Mouse (Mus musculus) limb, embryonic 14.5 days (tissue): ENCODE measurements around the gene Sh2d1b2. TPM values are rescaled to one million over a fixed set of nuclear protein-coding genes. Genes with fewer than 3 reads are reported as not detected.
A peak's percentile ranks its signal among the peaks of the same experiment; 100 is the strongest.

Experiments used
- ATAC-seq: fragments of 200-750 bp; cut with Nextera tagmentation; 2 replicates; pipeline ENCODE4 v1.8.0; 2017; ENCODE audit warnings: low read depth, moderate number of reproducible peaks, moderate TSS enrichment; ENCODE audit not compliant: low FRiP score
- DNase-seq: peaks from one replicate; pipeline ENCODE4 v3.0.0-alpha.2; 2015; ENCODE audit warnings: low spot score
- H3K27ac ChIP-seq: fragments of 300-500 bp; sonication (generic); replicated peaks from 2 replicates; pipeline ENCODE4 v1.5.1; 2014; ENCODE audit warnings: low read depth, mild to moderate bottlenecking, low read length, moderate library complexity, mixed read lengths
- H3K27me3 ChIP-seq: fragments of 300-500 bp; sonication (generic); 2 replicates; pipeline ENCODE4 v1.6.1; 2014; ENCODE audit warnings: low read length, mixed read lengths; ENCODE audit not compliant: control insufficient read depth, insufficient read depth
- H3K36me3 ChIP-seq: fragments of 300-500 bp; sonication (generic); 2 replicates; pipeline ENCODE4 v1.6.1; 2014; ENCODE audit warnings: mild to moderate bottlenecking, low read length, moderate library complexity, mixed read lengths; ENCODE audit not compliant: control insufficient read depth, insufficient read depth
- H3K4me1 ChIP-seq: fragments of 300-500 bp; sonication (generic); 2 replicates; pipeline ENCODE4 v1.6.1; 2014; ENCODE audit warnings: antibody characterized with exemption, low read length, mixed read lengths; ENCODE audit not compliant: control insufficient read depth, insufficient read depth
- H3K4me2 ChIP-seq: fragments of 300-500 bp; sonication (generic); replicated peaks from 2 replicates; pipeline ENCODE4 v1.6.1; 2014; ENCODE audit warnings: low read depth, mild to moderate bottlenecking, low read length, moderate library complexity; ENCODE audit not compliant: severe bottlenecking
- H3K4me3 ChIP-seq: fragments of 300-500 bp; sonication (generic); replicated peaks from 2 replicates; pipeline ENCODE4 v1.5.1; 2014; ENCODE audit warnings: low read length
- H3K9ac ChIP-seq: fragments of 300-500 bp; sonication (generic); 2 replicates; pipeline ENCODE4 v1.6.1; 2014; ENCODE audit warnings: mild to moderate bottlenecking, low read depth, low read length, moderate library complexity; ENCODE audit not compliant: severe bottlenecking
- H3K9me3 ChIP-seq: fragments of 300-500 bp; sonication (generic); 2 replicates; pipeline ENCODE4 v1.6.1; 2016; ENCODE audit warnings: low read length; ENCODE audit not compliant: control insufficient read depth
- POLR2A ChIP-seq: fragments of 200-500 bp; IDR thresholded peaks from 2 replicates; pipeline ENCODE4 v1.8.0; 2012; ENCODE audit warnings: inconsistent platforms, mild to moderate bottlenecking, moderate library complexity, borderline replicate concordance; ENCODE audit not compliant: insufficient read depth, insufficient read length; ENCODE audit errors: extremely low read depth
- WGBS: fragments of 180-500 bp; shearing (Covaris S2); extraction: QIAGEN DNeasy Blood & Tissue Kit; methylation state at CpG from one replicate; pipeline ENCODE4 v1.1.7; 2014; 5-methylcytosine and 5-hydroxymethylcytosine counted together
- polyA plus RNA-seq, 2 experiments: library from polyadenylated mRNA; depleted of rRNA in 1 of 2; stranded (reverse) in 1 of 2; unstranded in 1 of 2; fragments of >200 nt; fragmentation: Nextera tagmentation in 1 of 2; extraction: Ambion mirVana in 1 of 2; gene quantifications; 2 replicates each; pipeline versions ENCODE4 v1.2.1 to v1.2.3; 2012 to 2014

Sh2d1b2 gene
- polyA plus RNA-seq, 2 experiments: not detected

DNA sequence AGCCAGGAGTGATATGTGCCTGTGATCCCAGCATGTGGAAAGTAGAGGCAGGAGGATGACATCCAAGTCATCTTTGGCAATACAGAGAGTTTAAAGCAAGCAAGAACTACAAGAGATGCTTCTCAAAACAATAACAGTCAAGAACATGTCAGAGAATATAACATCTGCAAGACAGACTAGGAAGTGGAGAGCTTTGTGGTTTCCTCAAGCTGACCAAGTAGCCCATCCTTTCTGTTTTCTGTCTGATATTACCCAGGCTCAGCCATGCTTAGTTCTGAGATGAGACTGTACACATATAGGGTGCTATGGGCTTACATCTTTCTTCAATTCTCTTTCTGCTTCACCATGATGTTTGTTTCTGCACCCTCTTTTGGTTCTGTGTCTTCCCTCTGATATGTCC is 40.7 kb downstream of the Sh2d1b2 start:
- Histone ChIP-seq H3K4me2 (no peak overlapping the region), H3K4me3 (no peak overlapping the region), H3K9ac (no peak overlapping the region), H3K4me1 (no peaks in the 10 kb centered on the region), H3K9me3 (peaks cover 6% of the 10 kb centered on the region; the same call in 1 of the 2 replicates), H3K27me3 (no peaks in the 10 kb centered on the region), H3K27ac (no peak overlapping the region), H3K36me3 (no peaks in the 10 kb centered on the region)
- no peak for DNase-seq
- no peak for TF ChIP-seq POLR2A
- no peak for ATAC-seq

DNA sequence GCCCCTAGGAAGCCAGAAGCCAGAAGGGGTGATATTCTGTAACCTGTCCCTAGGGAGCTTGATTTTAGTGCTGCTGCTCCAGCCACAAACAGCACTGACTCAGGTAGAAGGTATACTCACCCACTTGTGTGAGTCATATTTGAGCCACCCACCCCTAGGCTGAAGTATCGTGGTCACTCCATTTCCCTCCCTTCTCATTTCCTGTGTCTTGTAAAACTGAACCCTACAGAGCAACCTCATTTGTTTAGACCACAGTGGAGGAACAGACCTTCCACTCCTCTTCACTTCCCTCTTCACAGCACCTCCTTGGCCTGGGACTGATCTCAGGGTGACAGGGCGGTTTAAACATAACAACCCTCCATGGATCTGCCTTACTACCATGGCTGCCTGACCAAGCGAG is 44.5 kb downstream of the Sh2d1b2 start, which contains the start of gene Sh2d1b1:
Gene Sh2d1b1, plus strand, starts transcription at position 305 of the 400 bp plus-strand sequence.
- 61% methylated on average over 2 of the region's 3 CpGs for WGBS
- H3K4me2 ChIP-seq: no peak within 1 kb of the TSS
- no peaks in the 10 kb centered on the region for H3K27me3 ChIP-seq
- no peak for TF ChIP-seq POLR2A
- ATAC-seq (no peak), DNase-seq (no peak)
- no peak within 1 kb of the TSS for H3K9ac ChIP-seq
- no peak within 1 kb of the TSS for H3K27ac ChIP-seq
- H3K9me3 ChIP-seq: peaks cover 3% of the 10 kb centered on the region; the same call in 1 of the 2 replicates
- no peaks in the 10 kb centered on the region for H3K36me3 ChIP-seq
- no peak within 1 kb of the TSS for H3K4me3 ChIP-seq
- no peaks in the 10 kb centered on the region for H3K4me1 ChIP-seq

DNA sequence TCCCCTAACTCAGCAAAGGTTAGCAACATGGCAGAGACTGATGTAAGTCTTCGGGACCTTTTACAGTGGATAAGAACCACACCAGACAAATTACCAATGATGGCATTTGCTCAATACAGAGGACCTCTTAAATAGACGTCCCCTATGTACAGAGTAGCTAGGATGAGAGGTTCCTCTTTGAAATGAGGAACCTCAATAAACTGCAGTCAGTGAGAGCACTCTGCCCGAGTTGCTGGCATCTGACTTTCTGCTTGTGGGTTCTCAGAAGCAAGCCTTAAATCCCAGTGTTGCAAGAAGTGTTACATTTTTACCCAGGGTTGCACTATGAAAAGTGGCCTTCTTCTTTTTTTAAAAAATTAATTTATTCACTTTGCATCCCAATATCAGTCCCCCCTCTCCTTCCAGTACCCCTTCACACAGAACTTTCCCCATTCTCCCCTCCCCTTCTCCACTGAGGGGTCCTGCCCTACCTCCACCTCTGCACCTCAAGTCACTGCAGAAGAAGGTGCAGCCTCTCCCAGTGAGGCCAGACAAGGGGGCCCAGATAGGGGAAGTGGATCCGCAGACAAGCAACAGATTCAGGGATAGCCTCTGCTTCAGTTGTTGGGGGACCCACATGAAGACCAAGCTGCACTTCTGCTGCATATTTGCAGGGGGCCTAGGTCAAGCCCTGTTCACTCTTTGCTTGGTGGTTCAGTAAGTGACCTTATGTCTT is 50.0 kb downstream of the Sh2d1b2 start:
- no peaks in the 10 kb centered on the region for H3K36me3 ChIP-seq
- WGBS: 75% methylated on average over 4 of the region's 4 CpGs
- DNase-seq: no peak

DNA sequence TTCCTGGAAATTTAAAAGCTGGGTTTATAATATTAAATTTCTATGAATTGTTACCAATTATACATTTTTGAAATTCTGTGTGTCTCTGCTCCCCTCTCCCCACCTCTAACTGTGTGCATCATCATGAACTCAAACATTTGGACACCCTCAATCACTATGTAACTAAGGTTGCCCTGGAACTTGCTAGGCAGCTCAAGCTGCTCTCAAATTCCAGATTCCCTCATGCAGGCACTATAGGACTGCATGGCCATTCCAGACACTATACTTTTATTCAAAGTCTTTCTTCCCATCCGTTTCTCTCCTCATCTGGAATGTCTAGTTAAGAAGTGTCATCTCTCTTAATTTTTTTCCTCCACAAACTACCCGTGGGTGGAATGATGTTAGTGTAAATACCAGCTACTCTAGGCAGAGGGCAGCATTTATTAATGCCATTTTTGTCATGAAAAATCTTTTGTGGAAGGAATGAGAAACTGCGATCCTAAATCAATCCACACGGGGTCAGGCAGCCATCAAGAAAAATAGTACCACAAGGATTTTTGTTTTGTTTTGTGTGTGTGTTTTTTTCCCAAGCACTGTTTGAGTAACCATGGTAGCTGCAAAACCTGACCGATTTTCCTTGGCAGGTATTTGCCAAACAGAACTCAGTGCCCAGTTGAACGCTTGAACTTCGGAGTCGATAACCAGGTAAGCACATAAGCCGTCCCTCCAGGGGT is 59.8 kb downstream of the Sh2d1b2 start:
- Histone ChIP-seq H3K4me1 (no peaks in the 10 kb centered on the region), H3K27ac (no peak overlapping the region), H3K9me3 (0 out of 2 replicates have a peak, but pooled peaks cover 4% of the 10 kb centered on the region), H3K4me3 (no peak overlapping the region), H3K27me3 (no peaks in the 10 kb centered on the region), H3K4me2 (no peak overlapping the region; the same call in 1 of the 2 replicates), H3K36me3 (no peaks in the 10 kb centered on the region), H3K9ac (no peak overlapping the region)
- no peak for TF ChIP-seq POLR2A
- ATAC-seq (peak; percentile 44; the same call in 1 of the 2 replicates), DNase-seq (peak; percentile 84)
- WGBS: 34% methylated on average over 9 of the region's 9 CpGs

More for the DNA sequence above, 50.0 kb downstream of the Sh2d1b2 start:
- no peak for TF ChIP-seq POLR2A
- no peaks in the 10 kb centered on the region for H3K9me3 ChIP-seq
- H3K27me3 ChIP-seq: no peaks in the 10 kb centered on the region
- H3K9ac ChIP-seq: no peak overlapping the region
- no peaks in the 10 kb centered on the region for H3K4me1 ChIP-seq
- H3K27ac ChIP-seq: no peak overlapping the region
- no peak overlapping the region for H3K4me2 ChIP-seq
- no peak overlapping the region for H3K4me3 ChIP-seq
- no peak for ATAC-seq

DNA sequence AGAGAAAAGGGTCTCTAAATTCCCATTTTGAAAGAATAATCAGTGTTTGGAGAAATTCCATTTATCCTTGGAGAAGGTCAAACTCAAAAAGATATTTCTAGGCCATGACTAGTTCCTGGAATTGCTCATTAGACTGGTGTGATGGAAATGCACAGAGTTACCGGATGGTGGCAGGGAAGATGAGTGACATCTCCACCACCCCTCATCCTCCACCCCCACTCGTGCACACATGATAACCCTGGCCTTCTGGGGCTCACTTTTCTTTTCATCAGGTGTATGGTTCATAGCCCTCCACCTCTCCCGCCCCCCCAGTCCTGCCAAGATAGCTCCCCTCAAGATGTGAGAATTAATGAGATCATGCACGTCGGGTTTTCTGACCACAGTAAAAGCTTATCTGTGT is 60.7 kb downstream of the Sh2d1b2 start:
- H3K4me2 ChIP-seq: no peak overlapping the region
- no peak overlapping the region for H3K9ac ChIP-seq
- H3K27me3 ChIP-seq: no peaks in the 10 kb centered on the region
- no peak overlapping the region for H3K27ac ChIP-seq
- H3K36me3 ChIP-seq: no peaks in the 10 kb centered on the region
- 80% methylated on average over 5 of the region's 5 CpGs for WGBS
- DNase-seq: no peak
- H3K4me3 ChIP-seq: no peak overlapping the region
- ATAC-seq: no peak
- H3K9me3 ChIP-seq: 0 out of 2 replicates have a peak, but pooled peaks cover 4% of the 10 kb centered on the region
- no peaks in the 10 kb centered on the region for H3K4me1 ChIP-seq
- no peak for TF ChIP-seq POLR2A
